Mouse (Mus musculus) brown adipose tissue, adult 24 weeks (tissue): Measurements from ENCODE around the gene Wdr17. TPM values are rescaled to one million over a fixed set of nuclear protein-coding genes. Genes with fewer than 3 reads are reported as not detected.
"Not testable (repeated sequence)": the region's sequence is repeated elsewhere in the genome, so short reads cannot be mapped to it uniquely, and the experiment has no call there.

Experiments
- H3K27ac ChIP-seq: fragments of 200-500 bp; replicated peaks from 2 replicates; pipeline ENCODE4 v1.5.1; 2012; ENCODE audit warnings: low read depth, mild to moderate bottlenecking, low read length
- H3K4me1 ChIP-seq: fragments of 200-500 bp; 2 replicates; pipeline ENCODE4 v1.6.1; 2012; ENCODE audit warnings: low read length, mixed read lengths; ENCODE audit not compliant: control insufficient read depth, insufficient read depth, insufficient read length
- H3K4me3 ChIP-seq: fragments of 200-500 bp; 2 replicates; pipeline ENCODE4 v1.5.1; 2012; ENCODE audit warnings: low read depth, mild to moderate bottlenecking, low read length, moderate library complexity; ENCODE audit not compliant: insufficient read depth
- polyA plus RNA-seq: library from polyadenylated mRNA; stranded (reverse); fragments of >200 nt; gene quantifications from 2 replicates; pipeline ENCODE4 v1.2.4, GENCODE M21; 2012; ENCODE audit not compliant: missing spikeins, insufficient read depth, insufficient read length

Gene Wdr17
- polyA plus RNA-seq, 1 experiment: not detected

DNA sequence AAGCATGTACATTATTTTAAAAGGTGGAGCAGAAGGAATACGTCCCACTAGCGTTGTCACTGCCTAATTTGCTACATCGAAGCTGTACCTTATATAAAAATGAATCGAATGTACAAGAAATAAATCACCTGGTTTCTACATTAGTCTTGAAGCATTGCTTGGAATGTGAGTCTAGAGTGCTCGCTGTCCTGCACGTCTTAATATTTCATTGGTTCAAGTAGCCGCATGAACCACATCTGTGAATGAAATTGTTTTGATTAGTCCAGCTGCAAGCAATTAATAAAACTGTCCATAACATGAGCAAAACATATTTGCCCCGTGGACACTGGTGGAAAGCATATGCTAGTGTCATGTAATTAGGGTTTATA lies 162.3 kb downstream of the Wdr17 start:
- no peak overlapping the region for H3K4me3 ChIP-seq

DNA sequence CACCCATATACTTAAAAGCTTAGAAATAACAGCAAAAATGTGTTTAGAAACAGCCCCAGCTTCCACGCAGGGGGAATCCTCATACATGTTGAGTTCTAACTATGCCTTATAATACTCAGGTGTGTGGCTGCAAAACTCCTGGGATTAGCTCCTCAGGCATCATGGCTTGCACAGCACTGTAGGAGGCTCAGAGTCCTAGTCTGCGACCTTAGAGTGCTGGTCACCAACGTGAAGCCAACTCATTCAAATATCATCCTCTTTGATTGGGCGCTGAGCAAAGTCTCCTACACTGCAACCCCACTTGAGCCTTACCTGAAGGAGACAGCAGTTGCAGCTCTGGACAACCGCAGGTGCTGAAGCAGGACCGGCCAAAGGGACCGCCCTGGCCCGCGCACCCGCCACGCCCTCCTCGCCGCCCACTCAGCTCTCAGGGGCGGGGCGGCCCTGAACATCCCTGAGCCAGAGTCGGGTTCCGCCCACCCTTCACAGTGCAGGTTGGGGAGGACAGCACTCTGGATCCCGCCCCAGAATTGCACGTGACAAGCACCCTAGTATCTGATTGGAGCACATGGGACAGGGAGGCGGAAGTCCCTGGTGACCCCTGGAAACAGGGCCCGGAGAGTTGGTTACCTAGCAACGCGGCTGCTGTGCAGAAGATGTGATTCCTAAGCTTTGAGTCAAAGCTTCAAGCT lies 162.9 kb downstream of the Wdr17 start:
- Histone ChIP-seq H3K4me1 (no peaks in the 10 kb centered on the region), H3K27ac (no peak overlapping the region), H3K4me3 (no peak overlapping the region)

More for the DNA sequence above, 162.3 kb downstream of the Wdr17 start:
- Histone ChIP-seq H3K27ac (no peak overlapping the region), H3K4me1 (no peaks in the 10 kb centered on the region)

DNA sequence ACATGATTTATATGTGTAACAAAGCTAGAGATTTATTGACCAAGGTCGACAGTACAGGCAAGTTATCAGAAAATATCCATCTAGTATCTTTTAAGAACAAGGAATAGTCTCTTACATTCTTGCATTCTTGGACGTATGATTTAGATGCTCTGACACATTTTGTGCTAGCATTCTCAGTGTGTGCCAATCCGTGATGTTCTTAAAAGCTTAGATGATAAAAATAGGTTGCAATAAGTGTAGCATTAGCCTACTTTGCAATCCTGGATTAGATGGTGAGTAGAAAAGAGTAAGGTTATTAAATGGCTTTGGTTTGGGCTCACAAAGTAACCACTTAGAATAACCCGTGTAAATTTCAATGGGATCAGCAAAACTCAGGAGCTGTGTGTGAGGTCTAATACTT lies 168.5 kb downstream of the Wdr17 start:
- Histone ChIP-seq H3K27ac (no peak overlapping the region), H3K4me1 (no peaks in the 10 kb centered on the region)

DNA sequence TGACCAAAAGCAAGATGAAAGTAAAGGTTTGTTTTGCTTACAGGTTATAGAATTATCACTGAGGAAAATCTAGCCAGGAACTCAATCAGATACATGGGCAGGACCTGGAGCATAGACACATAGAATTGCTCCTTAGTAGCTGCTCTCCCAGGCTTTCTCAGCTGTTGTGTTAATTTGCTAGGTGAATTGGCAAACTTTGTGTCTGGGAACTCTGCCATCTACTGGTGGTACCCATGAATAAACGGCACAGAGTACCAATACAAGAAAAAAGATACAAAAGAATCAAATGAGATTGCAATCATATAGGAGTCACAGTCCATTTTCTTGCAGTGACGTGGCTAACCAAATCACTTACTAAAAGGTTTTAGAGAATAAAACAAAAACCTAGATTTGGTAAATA lies 181.2 kb downstream of the Wdr17 start:
- Histone ChIP-seq H3K4me1 (no peaks in the 10 kb centered on the region), H3K27ac (no peak overlapping the region), H3K4me3 (no peak overlapping the region)

More for the DNA sequence above, 168.5 kb downstream of the Wdr17 start:
- H3K4me3 ChIP-seq: no peak overlapping the region

DNA sequence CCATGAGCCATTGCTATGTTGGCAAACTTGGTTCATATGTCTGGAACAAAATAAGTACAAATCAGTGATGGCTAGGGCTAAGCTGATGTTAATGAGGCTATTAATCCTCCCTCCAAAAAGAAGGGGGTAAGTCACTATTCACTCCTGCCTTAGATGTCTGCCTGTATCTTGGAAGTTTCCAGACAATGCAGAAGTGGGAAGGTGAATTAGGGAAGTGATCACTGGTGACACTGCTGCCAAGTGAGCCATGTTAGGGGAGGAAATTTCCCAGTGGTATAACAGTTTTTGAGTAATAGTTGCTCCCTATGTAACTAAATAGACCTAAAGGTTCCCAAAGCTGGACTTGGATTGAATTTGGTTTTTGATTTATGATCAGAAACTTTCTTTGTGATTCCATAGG lies 215.2 kb downstream of the Wdr17 start:
- Histone ChIP-seq H3K4me3 (no peak overlapping the region), H3K4me1 (no peaks in the 10 kb centered on the region)

DNA sequence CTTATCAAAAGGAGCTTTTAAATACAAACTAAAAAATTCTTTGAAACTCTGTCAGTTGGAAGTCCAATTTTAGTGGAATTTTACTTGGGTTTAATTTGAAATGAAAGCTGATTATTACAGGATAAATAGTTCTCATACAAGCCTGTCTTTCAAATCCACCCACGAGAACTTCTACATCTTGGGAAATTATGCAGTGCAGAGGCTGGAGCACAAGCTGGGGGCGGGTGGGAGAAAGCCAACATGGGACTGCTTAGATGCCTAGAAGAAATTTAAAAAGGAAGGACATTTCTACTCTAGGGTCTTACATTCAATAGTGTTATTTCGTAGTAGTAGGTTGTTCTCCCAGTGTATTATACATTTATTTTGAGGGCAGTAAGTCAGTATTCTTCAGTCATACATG lies 219.2 kb downstream of the Wdr17 start:
- Histone ChIP-seq H3K4me1 (no peaks in the 10 kb centered on the region), H3K4me3 (no peak overlapping the region), H3K27ac (no peak overlapping the region)

More for the DNA sequence above, 215.2 kb downstream of the Wdr17 start:
- H3K27ac ChIP-seq: no peak overlapping the region

DNA sequence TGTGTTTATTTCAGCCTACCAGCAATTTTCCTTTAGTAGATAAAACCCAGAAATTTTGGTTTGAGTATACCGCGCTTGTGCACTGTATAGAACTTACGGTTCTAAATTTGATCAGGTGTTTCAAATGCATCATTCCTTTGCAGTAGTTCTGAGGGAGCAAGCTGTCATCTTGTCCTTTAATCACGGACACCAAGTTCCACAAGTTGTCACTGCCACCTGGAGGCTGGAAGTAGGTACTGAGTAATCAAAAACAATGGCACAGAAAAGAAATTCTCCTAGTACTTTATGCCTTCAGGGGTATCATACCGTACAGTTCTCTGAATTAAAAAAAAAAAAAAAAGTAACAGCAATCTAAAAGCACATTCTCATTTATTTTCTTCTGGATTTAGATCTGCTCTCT lies 226.3 kb downstream of the Wdr17 start:
- Histone ChIP-seq H3K4me3 (no peak overlapping the region), H3K4me1 (no peaks in the 10 kb centered on the region), H3K27ac (no peak overlapping the region)

DNA sequence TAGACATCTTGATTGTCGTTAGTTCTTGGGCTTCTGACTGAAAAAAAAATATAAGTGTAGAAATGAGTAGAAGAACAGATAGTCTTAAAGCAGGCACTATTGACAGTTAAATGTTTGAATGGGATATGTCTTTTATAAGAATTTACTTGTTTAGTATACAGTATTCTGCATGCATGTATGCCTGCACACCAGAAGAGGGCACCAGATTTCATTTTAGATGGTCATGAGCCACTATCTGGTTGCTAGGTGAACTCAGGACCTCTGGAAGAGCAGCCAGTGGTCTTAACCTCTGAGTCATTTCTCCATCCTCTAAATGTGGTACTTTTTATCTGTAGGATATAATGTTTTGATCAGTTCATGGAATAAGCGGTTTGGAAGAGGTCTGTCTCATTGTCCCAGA lies 227.3 kb downstream of the Wdr17 start:
- no peaks in the 10 kb centered on the region for H3K4me1 ChIP-seq
- no peak overlapping the region for H3K27ac ChIP-seq
- no peak overlapping the region for H3K4me3 ChIP-seq

DNA sequence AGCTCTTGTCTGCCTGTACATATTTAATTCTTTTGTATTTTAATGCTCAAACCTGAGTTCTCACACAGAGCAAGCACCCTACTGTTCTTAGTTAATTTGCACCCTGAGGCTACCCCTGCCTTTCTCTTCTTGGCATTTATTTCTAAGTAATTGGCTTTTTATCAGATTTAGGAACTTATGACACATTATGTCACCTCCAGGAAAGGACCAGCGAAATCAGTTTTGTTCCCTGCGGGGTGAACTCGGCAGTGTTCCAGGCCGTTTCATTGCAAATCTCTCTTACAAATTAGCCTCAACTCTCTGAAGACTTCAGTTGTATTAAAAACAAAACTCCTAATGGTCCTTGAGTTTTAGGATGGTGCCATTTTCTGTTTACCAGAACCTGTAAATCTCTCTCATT lies 248.3 kb downstream of the Wdr17 start:
- Histone ChIP-seq H3K4me3 (no peak overlapping the region), H3K4me1 (no peaks in the 10 kb centered on the region), H3K27ac (no peak overlapping the region)

DNA sequence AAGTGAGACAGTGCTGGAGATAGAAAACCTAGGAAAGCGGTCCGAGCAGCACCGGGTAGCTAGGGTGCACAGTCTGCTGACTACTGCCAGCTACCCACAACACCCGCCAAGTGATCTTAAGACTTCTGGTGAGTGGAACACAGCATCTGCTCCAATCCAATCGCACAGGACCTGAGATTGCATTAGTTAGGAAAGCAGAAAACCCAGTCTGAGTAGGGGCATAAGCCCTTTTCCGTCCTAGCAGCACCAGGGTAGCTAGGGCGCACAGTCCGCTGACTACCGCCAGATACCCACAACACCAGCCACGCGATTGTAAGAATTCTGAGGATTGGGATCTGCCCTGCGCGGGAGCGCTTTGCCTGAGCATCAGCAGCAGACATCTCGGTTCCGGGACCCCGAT lies 270.3 kb downstream of the Wdr17 start:
- not testable (repeated sequence) for H3K4me1 ChIP-seq, H3K27ac ChIP-seq, H3K4me3 ChIP-seq

DNA sequence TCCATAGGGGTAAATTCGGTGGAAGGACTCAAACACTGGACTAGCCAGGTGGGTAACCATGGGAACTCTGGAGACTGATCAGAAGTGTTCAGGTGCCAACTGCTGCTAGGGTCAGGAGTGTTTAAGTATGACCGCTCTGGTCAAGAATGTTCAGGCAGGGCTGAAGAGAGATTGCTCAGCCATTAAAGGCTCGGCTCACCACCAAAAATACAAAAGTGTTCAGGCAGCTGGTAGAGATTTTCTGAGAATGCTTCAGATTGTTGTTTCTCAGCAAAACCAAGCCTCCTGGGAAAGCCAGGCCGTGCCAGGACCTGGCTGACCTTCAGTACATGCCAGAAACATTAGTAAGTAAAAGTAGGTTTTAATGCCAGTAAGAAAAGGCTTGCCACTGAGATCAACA lies 276.7 kb downstream of the Wdr17 start:
- Histone ChIP-seq H3K27ac (no peak overlapping the region), H3K4me3 (no peak overlapping the region), H3K4me1 (no peaks in the 10 kb centered on the region)

DNA sequence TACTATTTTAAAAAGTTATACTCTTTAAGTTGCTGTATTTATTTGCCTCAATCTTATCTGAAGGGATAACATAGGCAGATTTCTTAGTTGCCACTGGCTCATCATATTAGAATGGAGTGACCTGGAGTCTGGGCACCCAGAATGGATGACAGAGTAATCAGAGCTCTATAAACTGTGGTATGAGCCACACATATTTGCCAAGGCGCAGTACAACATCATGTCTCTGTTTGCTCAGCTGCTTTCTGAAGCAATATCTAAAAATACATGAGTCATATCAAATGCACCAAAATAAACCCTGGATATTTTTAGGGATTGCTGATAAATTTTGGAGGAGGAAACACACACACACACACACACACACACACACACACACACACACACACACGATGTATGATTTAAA lies 277.6 kb downstream of the Wdr17 start:
- H3K27ac ChIP-seq: no peak overlapping the region
- H3K4me1 ChIP-seq: no peaks in the 10 kb centered on the region
- no peak overlapping the region for H3K4me3 ChIP-seq

DNA sequence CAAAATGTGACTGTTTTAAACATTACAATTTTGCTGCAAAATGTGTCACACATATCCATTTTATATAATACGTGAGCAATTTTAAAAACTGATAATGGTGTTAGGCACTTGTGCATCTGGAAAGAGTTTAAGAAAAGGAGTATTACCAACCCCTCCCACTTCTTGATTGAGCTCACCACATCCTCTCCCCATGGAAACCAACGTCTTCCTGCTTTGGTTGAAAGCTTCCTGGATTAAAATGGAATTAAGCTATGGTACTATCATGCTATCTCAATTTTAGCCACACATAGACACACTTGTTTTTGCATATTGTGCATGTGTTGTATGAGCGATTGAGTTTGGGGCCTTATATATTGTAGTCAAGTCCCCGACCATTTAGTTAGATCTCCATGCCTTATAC lies 283.5 kb downstream of the Wdr17 start:
- no peaks in the 10 kb centered on the region for H3K4me1 ChIP-seq
- H3K27ac ChIP-seq: no peak overlapping the region
- no peak overlapping the region for H3K4me3 ChIP-seq

DNA sequence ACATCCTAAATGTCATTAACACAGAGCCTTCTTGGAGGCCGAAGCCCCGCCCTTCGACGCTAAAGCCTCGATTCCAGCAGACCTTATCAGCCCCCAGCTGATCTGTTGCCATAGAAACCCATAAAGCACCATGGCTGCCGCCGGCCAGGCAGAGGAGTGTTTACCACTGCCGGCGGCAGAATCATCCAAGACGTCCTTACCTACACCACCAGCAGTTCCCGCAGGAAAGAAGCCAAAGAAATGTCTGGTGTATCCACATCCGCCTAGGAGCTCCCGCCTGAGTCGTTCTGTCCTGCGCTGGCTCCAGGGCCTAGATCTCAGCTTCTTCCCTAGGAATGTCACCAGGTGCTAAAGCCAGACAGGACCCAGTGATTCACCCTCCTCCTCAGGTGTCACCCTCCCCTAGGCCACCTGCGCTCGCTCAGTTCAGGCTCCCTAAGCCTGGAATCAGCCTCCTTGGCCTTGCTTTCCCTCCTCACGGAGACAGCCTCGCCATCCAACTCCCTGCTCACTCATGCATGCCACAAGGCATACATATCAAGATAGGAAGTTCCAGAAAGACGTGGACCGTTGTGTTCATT lies 286.2 kb downstream of the Wdr17 start, which contains the start of gene Spata4:
TSS of gene Spata4 (plus strand) at position 111 of the 581 bp plus-strand sequence.
- H3K27ac ChIP-seq: no peak within 1 kb of the TSS
- no peak within 1 kb of the TSS for H3K4me3 ChIP-seq
- H3K4me1 ChIP-seq: no peaks in the 10 kb centered on the region

DNA sequence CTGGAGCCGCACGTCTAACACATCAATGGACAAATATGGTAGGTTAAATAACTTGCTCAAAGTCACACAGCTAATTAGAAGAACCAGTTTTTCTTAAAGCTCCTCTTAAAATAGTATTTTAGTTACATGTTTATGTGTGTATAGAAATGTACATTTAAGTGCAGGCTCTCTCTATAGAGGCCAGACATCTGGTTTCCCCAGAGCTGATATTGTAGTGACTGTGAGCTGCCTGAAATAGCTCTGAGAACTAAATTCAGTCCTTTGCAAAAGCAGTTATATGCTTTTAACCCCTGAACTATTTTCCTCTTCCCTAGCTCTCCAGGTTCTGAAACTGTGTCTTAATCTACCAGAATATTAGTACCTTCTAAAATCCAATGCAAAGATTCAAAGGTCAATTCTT lies 289.6 kb downstream of the Wdr17 start:
- H3K27ac ChIP-seq: no peak overlapping the region
- no peak overlapping the region for H3K4me3 ChIP-seq
- no peaks in the 10 kb centered on the region for H3K4me1 ChIP-seq

DNA sequence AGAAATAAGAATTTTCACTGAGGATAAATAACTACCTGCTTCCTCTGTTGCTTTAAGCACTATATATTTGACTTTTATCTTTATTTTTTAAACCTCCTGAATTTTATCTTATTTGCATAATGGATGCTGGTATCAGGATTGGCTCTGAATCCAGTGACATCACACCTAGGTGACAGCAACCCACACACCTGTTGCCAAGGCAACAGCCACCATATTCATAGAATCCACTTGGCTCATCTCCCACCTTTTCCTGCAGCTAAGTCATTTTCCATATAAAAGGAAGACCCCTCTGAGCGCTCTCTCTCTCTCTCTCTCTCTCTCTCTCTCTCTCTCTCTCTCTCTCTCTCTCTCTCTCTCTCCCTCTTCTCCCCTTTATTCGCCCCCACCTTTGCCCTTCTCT lies 290.0 kb downstream of the Wdr17 start:
- Histone ChIP-seq H3K27ac (no peak overlapping the region), H3K4me1 (no peaks in the 10 kb centered on the region)

More for the DNA sequence above, 290.0 kb downstream of the Wdr17 start:
- H3K4me3 ChIP-seq: no peak overlapping the region
